Mouse (Mus musculus) layer of hippocampus, adult 9-11 months (tissue): ENCODE measurements around the gene Pon1.
"Not testable (repeated sequence)": the region's sequence is repeated elsewhere in the genome, so short reads cannot be mapped to it uniquely, and the experiment has no call there.

Experiments used
- DNase-seq: peaks from one replicate; pipeline ENCODE4 v3.0.0; 2022

The Pon1 gene

DNA sequence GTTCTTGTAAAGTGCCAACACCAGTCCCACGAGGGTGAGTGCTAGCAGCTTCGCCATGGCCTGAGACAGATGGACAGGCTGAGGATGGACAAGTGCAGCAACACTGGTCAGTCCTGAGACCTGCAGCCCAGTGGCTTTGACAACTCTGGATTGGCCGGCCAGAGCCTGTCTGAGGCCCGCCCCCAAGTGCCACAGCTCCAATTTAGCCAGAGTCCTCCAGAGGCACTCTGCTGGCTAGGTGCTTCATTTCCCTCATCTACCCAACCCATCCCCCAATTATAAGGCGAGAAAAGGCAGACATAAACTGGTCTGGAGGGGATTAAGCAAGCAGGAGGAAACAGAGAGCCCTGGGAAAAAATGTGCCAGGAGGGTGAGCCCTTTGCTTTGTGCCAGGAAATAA lies at the start of gene Pon1:
Gene Pon1, minus strand, starts transcription at position 254 of the 400 bp plus-strand sequence.
- no peak for DNase-seq

DNA sequence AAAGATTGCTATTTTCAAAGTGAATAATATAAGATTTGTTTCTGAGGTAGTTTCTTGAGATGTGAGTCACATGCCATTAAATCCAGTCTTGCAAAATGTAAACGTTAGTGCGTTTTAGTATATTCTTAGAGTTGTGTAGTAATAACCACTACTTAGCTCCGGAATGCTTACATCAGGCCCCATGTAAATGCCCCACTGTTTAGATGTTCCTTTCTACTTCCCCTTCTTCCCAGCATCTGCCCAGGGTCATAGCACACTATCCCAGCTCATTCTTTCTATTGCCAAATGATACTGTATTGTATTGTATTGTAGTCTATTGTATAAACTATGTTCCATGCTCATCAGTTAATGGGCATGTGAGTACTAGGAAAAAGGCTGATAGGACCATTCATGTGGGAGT lies 45.1 kb upstream of the Pon1 start:
- DNase-seq: no peak

DNA sequence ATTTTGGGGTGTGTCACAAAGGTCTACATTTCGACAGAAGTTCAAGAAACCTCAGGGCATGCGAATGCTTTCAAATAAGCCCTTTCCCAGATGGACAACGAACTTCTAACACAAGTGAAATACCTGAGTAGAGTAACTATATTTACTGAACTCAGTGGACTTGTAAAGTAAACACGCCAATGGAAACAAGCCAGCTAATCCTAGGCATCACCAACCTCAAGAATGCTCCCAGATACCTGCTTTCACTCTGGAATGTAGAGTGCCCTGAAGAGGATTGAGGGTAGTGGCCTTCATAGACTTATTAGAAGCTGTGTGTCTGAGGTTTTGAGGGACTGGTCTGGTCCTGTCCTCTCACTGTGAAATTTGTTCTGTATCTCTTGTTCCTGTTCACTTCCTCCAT lies 43.8 kb upstream of the Pon1 start:
- DNase-seq: no peak

DNA sequence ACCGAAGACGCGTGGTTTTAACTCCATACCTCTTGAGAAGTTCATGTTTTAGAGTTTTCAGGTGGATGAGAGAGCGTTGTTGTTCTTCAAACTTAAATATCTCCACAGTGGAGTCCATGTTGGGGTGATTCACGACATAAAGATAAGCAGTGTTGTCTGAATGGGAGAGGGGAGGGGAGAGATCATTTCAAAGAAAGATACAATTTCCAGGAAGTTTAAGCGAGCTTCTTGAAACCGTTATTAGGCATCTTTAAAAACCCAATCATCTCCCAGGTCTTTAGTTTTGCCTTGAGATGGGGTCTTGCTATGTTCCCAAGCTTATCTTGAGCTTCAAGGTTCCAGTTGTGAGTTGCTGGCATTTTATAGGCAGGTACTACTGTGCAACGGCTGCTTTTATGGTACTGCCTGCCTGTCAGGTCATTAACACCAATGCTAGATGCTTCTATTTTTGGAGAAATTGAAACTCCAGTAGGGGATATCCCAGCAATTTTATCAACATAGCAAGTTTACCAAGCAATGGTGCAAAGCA lies 43.2 kb upstream of the Pon1 start:
- no peak for DNase-seq

DNA sequence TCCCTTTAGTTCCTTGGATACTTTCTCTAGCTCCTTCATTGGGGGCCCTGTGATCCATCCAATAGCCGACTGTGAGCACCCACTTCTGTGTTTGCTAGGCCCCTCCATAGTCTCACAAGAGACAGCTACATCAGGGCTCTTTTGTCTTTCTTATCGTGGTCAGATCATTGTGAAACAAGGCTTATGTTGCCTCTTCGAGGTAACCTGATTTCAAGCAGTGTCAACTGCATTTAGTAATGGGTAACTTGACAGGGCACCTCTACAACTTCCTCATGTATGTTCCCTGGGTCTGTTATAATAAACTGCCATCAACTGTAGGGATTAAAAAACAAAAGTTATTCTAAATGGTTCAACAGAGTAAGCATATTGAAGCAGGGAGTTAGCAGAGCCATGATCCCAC lies 40.8 kb upstream of the Pon1 start:
- DNase-seq: no peak

DNA sequence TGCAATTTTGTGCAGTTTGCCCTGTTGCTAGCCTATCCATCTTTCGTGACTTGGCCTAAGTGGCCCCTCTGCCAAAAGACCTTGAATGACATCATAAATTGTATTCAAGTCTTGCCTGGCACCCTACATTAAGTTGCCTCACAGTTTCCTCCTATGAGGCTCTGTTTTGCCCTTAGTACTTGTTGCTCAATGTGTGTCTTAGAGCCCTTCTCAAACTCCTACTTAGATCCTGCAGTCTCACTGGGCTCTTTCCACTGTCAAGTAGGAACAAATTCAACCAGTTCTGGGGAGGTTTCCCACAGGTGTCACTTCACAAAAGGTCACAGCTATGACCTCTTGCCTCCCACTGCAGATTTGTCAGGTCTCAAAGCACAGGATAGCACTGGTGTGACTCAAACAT lies 40.1 kb upstream of the Pon1 start:
- DNase-seq: no peak

DNA sequence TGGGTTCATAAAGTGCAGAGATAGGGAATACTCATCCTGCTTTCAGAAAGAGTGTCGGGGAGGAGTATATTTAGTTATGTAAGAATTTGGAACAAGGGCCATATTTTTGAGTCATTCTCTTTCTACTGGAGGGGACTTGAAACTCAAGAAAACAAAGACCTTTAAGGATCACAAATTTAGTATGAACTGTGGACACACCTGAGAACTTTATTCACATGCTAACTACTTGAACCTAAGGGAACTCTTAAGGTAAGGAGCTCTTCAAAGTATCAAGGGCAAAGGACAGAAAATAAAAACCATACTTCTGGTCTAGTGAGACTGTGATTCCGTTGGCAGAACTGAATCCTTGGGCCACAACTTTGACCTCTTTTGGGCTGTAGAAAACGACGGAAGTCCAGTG lies 38.3 kb upstream of the Pon1 start:
- no peak for DNase-seq

DNA sequence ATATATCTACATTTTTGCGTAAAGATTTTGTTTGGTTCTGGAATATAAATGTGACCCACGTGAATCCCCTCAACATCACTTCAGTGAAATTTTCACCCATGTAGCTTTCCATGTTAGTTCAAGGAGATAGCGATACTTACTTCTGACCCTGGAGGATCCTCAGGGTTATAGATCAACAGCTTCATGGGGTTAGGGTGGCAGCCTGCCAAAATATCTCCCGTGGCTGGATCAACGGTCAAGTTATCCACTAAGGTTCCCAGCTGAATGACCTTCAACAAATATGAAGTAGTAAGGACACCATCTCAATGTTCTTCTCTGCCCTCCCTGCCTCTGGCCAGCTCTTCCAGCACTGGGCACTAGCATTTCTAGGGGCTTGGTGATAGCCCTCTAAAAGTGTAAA lies 36.5 kb upstream of the Pon1 start:
- DNase-seq: no peak

DNA sequence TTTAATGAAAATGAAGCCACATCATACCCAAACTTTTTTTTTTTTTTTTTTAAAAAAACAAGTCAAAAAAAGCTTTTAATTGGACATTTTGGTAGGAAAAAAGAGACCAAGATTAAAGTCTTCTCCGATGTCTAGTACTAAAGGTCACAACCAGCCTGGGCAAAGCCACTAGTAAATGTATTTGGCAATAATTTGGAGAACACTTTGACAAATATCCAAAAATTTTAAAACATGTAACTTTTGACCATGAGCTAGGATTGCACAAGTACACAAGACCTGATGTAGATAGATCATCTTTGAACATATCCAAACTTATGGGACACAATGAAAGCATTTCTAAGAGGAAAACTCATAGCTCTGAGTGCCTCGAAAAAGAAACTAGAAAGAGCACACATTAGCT lies 29.8 kb upstream of the Pon1 start:
- not testable (repeated sequence) for DNase-seq

DNA sequence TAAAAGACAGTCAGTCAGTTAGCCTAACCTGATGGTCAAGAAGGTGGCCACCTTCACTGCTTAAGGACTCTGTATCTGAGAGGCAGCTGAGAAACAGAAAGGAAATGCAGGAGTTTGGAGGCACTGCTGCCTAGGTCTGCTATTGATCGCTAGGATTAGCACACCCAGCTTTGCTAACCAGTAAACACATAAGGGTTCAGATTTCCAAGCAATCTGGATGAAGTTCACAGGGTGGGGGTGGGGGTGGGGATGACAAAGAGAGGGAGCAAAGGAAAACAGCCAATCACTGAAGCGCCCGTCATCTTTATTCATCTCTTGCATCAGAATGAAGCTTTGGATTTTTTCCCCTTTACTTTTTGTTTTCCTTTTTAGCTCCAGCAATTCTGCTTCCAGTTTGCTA lies 28.3 kb upstream of the Pon1 start:
- no peak for DNase-seq

DNA sequence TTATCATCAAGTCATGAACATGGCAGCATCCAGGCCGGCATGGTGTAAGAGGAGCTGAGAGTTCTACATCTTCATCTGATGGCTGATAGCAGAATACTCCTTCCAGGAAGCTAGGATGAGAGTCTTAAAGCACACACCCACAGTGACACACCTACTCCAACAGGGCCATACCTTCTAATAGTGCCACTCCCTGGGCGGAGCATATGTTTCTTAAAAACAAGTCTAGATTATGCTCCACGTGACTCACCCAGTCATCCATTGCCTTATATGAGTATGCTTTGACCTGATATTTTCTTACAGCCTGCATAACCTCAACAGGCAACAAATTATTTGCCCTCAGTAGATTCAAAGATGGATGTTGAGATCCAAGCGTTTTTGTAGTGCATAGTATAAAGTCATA lies 24.4 kb upstream of the Pon1 start:
- DNase-seq: no peak

DNA sequence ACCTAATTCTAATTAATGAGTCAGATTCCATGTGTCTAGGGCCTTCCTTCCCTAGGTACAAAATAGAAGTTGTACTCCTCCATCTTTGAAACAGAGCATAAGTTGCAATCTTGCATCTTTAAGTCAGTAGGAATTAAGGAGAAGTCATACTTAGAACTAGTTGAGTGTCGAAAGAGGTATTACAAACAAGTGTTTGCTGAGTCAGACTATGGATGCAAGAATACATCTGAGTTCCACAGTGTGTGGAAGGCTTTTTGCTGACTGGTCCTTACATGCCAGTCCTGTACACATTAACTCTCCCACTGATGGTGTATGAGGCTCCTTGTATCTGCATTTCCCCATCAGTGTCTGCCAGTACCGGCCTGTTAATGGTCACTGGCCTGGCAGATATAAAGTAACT lies 14.1 kb upstream of the Pon1 start:
- DNase-seq: no peak

DNA sequence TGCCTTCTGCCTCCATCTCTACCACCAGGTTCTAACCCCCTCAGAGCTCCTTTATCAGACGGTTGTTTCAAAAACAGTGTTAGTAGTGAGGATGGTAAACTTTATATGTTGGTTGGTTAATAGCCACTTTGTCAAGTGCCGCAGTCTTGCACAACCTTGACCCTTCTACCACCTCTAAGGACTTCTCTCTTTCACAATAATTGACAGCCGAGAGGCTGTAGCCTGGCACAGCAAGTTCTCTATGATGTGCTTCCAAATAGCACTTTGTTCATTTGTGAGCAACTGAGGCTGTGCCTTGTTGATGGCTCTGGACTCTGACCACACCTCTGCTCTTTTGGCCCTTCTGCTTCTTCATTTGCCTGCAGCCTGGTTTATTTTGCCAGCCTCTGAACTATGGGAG lies 6.2 kb upstream of the Pon1 start:
- no peak for DNase-seq

DNA sequence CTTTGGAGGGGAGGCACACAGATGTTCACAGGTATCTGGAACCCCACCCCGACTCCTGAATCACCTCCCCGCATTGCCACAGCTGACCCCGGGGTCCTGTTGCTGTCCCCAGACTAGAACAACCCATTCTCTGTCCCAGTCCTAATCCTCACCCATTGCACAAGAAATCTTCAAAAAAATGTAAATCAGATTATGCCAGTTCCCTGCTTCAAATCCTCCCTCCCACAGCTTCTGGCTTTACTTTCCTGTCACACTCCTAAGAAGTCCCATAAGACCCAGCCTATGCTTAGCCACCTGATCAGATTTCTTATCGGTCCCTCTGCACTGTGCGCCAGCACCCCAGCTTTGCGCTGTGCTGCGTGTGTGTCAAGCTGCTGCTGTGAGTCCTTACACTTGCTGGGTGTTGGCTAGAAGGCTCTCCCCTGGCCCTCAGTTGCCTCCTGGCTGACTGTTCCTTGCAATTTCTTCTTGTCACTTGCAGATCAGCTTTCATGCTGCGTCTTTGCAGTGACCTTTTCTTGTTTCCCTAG lies 5.7 kb upstream of the Pon1 start:
- no peak for DNase-seq

DNA sequence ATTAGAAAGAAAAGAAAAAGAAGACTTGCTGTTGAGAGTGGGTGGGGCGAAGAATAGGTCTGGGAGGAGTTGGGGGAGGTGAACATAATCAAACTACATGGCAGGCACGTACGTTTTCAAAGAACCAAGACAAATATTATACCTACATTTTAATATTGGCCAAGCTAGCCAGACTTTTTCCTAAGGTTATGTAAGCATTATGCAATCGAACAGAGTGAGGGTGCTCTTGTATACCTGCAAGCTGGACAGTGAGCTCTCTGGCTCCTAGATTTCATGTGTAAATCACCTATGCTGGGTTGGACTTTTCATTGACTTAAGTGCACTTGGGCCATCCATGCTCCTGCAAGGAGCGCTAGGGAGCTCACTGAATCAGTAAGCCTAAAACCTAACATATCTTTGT lies 4.8 kb upstream of the Pon1 start:
- DNase-seq: no peak

DNA sequence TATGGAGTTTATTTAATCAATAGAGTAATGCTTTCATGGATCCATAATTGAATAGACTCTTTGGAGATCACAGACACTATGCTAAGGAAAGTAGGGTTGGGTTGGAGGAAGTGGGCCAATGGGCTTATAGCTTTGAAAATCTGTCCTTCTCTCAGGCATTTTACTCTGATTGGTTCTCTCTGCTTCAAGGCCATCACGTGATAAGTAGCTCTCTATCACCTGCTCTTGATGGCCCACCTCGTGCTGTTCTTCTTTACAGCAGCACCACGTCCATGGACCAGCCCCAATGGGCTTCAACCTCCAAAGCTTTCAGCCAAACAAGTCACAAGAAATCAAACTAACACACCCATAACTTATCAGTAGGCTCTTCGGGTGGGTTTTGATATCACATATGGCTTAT lies 3.0 kb downstream of the Pon1 start:
- DNase-seq: no peak

DNA sequence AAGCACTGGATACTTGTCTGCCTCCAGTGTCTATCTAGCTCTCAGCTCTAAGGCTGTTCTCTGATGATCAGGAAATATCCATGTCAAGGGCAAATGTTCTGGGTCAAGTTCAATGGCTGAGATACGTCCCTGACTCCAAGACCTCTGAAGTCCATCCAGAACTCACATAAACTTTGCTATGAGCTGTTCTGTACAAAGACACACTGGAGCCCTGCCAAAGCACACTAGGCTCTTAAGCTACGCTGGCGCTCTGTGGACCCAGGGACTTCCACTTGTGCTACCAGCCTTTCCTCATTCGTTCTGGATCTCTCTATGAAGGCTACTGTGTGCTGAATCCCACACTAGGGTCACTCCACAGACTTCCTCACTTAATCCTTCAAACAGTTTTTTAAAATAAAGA lies 4.2 kb downstream of the Pon1 start:
- DNase-seq: no peak

DNA sequence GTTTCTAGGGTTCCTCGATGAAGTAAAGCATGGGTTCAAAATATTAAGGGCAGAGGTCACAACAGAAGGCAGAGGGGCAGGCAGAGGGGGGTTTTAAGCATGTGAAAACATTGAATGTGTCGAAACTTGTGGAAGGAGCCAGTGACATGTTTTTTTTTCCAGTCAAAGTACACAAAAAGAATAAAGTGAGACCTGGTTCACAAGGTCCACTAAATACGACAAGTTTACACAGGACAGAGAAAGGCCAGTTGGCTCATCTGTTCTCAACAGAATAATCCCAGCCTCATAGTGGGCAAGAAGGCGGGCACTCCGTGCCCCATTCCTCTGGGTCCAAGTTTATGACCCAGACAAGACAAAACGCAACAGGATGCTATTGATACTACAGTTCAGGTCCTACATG lies 4.8 kb downstream of the Pon1 start:
- DNase-seq: no peak

DNA sequence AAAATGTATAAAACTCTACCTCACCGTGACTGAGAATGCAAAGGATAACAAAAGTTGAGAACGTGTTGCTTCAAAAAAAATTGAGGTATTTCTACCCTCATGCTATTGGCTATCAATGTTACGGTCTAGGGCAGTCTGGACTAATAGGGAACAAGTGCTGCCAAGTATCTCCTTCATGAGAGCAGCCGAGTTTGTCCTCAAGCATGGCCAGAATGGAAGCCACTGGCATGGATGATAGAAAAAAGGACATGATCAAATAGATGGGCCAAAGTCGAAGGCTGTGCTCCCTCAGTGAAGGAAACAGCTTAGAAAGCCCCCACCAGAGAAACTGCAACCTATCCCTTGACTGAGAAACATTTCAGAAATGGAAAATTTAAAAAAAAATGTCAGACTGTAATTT lies 5.7 kb downstream of the Pon1 start:
- DNase-seq: no peak

DNA sequence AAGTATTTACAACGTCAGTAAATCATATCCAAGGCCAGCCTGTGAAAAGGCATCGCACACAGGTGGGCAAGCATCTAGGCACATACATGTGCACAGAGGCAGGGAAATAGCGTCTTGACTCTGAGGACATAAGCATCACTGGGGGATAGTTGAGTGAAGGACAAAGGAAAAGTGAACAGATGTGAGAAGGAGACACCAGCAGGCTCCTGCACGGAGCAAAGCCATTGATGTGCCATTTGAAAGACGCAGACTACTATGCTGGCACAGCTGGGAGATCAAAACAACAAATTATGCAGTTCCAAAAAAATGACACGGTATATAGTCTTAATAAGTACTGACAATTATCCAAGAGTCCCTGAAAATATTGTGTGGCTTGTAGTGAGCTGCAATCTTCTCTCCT lies 6.2 kb downstream of the Pon1 start:
- no peak for DNase-seq

DNA sequence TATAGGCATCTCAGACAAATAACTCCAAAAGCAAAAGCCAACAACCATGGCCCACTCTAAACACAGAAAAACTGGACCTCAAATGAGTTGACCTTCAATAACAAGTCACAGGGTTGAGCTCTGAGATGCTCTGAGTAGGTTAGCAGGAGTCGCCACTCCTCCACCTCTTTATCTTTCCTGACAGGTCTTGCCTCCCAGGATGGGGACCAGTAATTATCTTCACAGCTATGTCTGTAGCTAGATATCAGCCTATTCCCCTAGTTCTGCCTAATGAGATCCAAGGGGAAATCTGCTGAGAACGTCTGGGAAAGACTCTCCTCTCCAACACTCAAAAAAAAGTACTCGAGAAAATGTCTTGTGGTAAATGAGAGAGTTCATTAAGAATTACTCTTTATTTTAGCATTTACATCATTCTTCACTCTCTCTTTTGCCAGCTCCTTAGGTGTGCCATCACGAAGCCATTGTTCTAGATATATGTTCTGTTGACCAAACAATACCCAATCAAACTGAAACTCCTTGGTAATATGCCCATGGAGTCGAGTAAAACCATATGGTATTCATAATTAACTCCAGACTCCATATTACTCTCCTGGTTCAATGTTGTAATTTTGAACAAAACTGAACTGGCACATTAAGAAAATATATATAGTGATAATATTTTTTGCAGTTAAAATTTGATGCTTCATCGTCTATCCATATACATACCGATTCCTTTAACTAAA lies 7.4 kb downstream of the Pon1 start:
- no peak for DNase-seq

DNA sequence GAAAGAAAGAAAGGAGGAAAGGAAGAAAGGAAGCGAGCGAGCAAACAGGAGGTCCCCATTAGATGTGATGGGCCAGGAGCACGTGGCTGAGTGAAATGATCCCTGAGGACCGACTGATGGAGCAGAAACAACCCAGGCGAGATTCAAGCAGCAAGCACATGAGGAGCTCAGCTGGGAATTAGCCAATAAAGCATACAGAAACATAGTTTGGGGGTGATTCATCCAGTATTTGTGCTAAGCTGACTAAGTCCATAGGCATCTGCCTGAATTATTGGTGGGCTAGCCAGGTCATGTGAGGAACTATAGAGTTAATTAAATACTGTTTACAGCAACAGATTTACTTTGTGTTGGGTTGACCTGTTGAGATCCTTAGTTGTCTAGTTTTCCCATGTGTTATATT lies 13.1 kb downstream of the Pon1 start:
- DNase-seq: no peak

DNA sequence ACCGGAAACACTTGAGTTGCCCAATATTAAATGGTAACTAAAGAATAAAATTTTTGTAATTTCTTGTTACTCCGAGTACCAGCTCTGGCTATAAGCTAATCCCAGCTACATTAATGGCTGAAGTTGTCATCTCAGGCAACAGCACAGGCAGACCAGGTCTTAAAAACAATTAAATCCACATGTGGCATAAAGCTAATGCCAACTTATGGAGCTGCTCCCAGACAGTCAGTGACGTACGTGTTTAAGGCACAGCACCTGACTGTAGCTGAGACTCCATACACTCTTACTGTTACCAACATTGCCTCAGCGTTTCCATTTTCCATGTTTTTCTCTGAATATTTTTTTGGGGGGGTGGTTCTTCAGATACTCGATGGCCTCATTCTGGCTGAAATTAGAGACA lies 14.6 kb downstream of the Pon1 start:
- no peak for DNase-seq

DNA sequence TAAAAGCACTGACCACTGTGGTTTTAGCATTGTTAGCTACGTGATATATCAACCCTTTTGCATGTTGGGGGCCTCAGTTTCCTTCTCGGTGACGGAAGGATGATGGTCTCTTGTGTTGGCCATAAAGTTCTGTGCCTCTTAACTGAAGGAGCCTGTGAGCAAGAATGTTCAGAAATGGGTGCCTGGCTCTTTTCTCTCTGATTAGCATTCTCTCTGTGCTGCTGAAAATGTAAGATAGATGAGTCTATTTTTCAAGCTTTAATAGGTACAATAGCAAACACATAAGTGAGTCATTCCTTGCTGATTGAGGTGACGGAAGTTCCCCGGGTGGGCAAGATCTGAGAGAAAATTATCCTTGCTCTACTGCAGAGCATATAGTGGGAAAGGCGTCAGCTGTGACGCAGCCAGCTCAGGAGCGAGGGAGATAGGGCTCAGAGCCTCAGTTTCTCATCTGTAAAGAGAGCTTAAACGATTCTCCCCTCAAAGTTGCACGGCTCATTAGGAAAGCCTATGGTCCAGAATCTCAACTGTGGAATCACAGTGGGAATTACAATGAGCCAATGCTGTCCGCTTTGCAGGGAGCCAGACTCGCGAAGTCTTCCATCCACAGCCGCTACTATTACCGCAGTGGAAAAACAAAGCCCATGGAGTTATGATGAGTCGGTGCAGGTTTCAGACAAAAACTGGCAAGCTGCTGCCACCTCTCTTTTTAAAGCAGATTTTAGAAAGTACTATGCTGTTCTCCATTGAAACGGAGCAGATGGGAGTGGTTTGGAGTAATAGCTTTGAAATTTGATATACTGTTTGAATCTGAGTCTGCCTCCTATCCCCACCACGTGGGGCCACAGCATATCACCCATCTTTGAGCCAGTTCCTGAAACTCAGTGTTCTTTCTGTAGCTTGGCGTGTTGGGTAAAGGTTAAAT lies 15.5 kb downstream of the Pon1 start:
- no peak for DNase-seq
